Mouse (Mus musculus): ENCODE results near the gene Insr.

- TF ChIP-seq CTCF (IDR thresholded peaks at IDR 0.05; ENCODE audit: borderline replicate concordance, extremely low read depth, insufficient read depth, insufficient read length): no peak
- no peak for TF ChIP-seq POLR2A (IDR thresholded peaks at IDR 0.05; ENCODE audit: borderline replicate concordance, extremely low read depth, insufficient read depth, insufficient read length, poor library complexity, severe bottlenecking)
These were observed 42.1 kb downstream of the Insr start for GRCm38 (mm10) chr8:3237319-3237718.

Data from brain, embryonic 14.5 days (tissue).